Mouse (Mus musculus) forebrain, embryonic 13.5 days (tissue): ENCODE measurements around the gene Zc3h12d. TPM values are rescaled to one million over a fixed set of nuclear protein-coding genes. Genes with fewer than 3 reads are reported as not detected.

Experiments
- ATAC-seq: fragments of 200-750 bp; cut with Nextera tagmentation; 2 replicates; pipeline ENCODE4 v1.8.0; 2017
- H3K27ac ChIP-seq: fragments of 300-500 bp; sonication (generic); 2 replicates; pipeline ENCODE4 v1.5.1; 2015; ENCODE audit warnings: inconsistent platforms, mild to moderate bottlenecking, moderate library complexity
- H3K27me3 ChIP-seq: fragments of 300-500 bp; sonication (generic); 2 replicates; pipeline ENCODE4 v1.6.1; 2015; ENCODE audit warnings: mild to moderate bottlenecking, inconsistent platforms
- H3K36me3 ChIP-seq: fragments of 300-500 bp; sonication (generic); 2 replicates; pipeline ENCODE4 v1.6.1; 2015; ENCODE audit warnings: mild to moderate bottlenecking, inconsistent platforms; ENCODE audit not compliant: poor library complexity, severe bottlenecking
- H3K4me1 ChIP-seq: fragments of 300-500 bp; sonication (generic); 2 replicates; pipeline ENCODE4 v1.6.1; 2015; ENCODE audit warnings: inconsistent platforms
- H3K4me2 ChIP-seq: fragments of 300-500 bp; sonication (generic); 2 replicates; pipeline ENCODE4 v1.6.1; 2015; ENCODE audit warnings: inconsistent platforms, mild to moderate bottlenecking, moderate library complexity
- H3K4me3 ChIP-seq: fragments of 300-500 bp; sonication (generic); 2 replicates; pipeline ENCODE4 v1.5.1; 2015; ENCODE audit warnings: mild to moderate bottlenecking, inconsistent platforms
- H3K9ac ChIP-seq: fragments of 300-500 bp; sonication (generic); 2 replicates; pipeline ENCODE4 v1.6.1; 2015; ENCODE audit warnings: mild to moderate bottlenecking, inconsistent platforms
- H3K9me3 ChIP-seq: fragments of 300-500 bp; sonication (generic); replicated peaks from 2 replicates; pipeline ENCODE4 v1.6.1; 2016; ENCODE audit warnings: inconsistent platforms
- WGBS: fragments of 180-500 bp; shearing (Covaris S2); methylation state at CpG from one replicate; pipeline ENCODE4 v1.1.7; 2015; 5-methylcytosine and 5-hydroxymethylcytosine counted together
- polyA plus RNA-seq: library from polyadenylated mRNA; unstranded; fragments of >200 nt; fragmentation: Nextera tagmentation; extraction: Ambion mirVana; gene quantifications from 2 replicates; pipeline ENCODE4 v1.2.1, GENCODE M21; 2015

Gene Zc3h12d
- polyA plus RNA-seq, 1 experiment from 2014 or later, result not detected

- Histone ChIP-seq H3K36me3 (no peaks in the 10 kb centered on the region), H3K27me3 (no peaks in the 10 kb centered on the region), H3K4me3 (no peak overlapping the region), H3K9ac (no peak overlapping the region), H3K4me2 (no peak overlapping the region), H3K27ac (no peak overlapping the region), H3K9me3 (no peaks in the 10 kb centered on the region), H3K4me1 (no peaks in the 10 kb centered on the region)
- WGBS, result 82% methylated on average over 2 of the region's 2 CpGs
- no peak for ATAC-seq
Observed at GRCm38 (mm10) chr10:7840353-7840733, 8.1 kb downstream of the Zc3h12d start.

DNA sequence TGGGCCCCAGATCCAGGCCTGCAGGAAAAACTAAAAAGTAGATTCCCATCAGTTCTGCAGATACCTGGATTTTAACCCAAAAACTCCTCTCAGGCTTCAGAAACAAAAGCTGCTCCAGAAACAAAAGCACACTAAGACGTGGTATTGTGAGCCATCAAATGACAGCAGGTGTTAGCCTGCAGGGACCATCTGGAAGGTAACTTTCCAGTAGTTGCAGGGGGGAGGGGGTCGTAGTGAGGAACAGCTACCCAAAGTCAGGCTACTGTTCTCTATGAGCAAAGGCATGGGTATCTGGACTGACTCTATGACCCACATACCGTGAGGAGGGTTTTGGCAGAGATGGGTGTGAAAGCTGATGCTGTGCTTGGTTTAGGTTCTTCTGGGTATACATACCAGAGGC, 8.5 kb downstream of the Zc3h12d start:
- 50% methylated on average over 3 of the region's 3 CpGs for WGBS
- no peak for ATAC-seq
- Histone ChIP-seq H3K36me3 (no peaks in the 10 kb centered on the region), H3K27me3 (no peaks in the 10 kb centered on the region), H3K4me1 (no peaks in the 10 kb centered on the region), H3K27ac (no peak overlapping the region), H3K4me3 (no peak overlapping the region), H3K4me2 (no peak overlapping the region), H3K9ac (no peak overlapping the region), H3K9me3 (no peaks in the 10 kb centered on the region)

DNA sequence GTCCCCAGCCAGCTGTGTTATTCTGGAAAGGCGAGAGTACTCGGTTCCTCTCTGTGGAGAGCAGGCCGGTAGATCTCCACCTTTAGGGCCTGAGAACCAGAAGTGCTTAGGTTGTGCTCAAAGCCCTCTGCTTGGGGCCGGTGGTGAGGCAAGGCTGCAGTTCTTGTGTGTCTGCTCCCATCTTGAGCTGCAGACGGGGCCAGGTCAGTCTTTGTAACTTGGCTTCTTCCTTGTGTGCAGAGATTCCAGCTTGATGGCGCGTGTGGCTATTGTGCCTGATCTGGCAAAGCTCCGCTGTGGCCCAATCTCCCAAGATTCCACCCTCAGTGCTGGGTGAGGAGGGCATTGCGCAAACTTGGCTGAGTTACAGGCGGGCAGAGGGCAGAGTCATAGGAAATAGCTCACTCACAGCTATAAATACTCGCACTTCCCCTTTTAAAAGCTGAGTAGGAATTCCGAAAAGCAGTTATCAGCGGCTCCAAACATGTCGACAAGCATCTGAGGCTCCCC, 9.4 kb downstream of the Zc3h12d start:
- H3K27me3 ChIP-seq, result no peaks in the 10 kb centered on the region
- H3K9ac ChIP-seq, result no peak overlapping the region
- no peak overlapping the region for H3K4me3 ChIP-seq
- H3K9me3 ChIP-seq, result no peaks in the 10 kb centered on the region
- no peak overlapping the region for H3K4me2 ChIP-seq
- H3K4me1 ChIP-seq, result no peaks in the 10 kb centered on the region
- no peak for ATAC-seq
- WGBS, result 82% methylated on average over 14 of the region's 14 CpGs
- H3K27ac ChIP-seq, result no peak overlapping the region
- no peaks in the 10 kb centered on the region for H3K36me3 ChIP-seq

GRCm38 (mm10) chr10:7843181-7843580, 10.9 kb downstream of the Zc3h12d start:
- no peak overlapping the region for H3K4me3 ChIP-seq
- H3K36me3 ChIP-seq, result no peaks in the 10 kb centered on the region
- no peak for ATAC-seq
- no peak overlapping the region for H3K9ac ChIP-seq
- H3K9me3 ChIP-seq, result no peaks in the 10 kb centered on the region
- H3K27me3 ChIP-seq, result no peaks in the 10 kb centered on the region
- 91% methylated on average over 4 of the region's 4 CpGs for WGBS
- no peak overlapping the region for H3K4me2 ChIP-seq
- no peak overlapping the region for H3K27ac ChIP-seq
- H3K4me1 ChIP-seq, result no peaks in the 10 kb centered on the region

DNA sequence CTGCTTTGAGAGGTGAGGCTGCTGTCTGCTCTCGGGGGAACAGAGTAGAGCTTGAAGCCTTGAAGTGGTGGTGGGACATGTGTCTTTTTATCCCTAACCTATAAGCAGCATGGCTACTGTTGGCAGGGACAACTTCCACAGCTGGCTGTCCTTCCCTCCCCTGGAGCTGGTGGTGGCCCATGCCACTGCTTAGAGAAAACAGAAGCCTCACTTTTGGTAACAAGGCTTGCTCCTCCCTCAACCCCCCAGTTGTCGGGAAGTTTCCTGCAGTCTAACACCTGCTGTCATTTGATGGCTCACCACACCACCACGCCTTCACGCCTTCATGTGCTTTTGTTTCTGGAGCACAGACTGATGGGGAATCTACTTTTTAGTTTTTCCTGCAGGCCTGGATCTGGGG, 11.9 kb downstream of the Zc3h12d start:
- Histone ChIP-seq H3K4me2 (no peak overlapping the region), H3K4me1 (no peaks in the 10 kb centered on the region), H3K9me3 (no peaks in the 10 kb centered on the region), H3K27ac (no peak overlapping the region), H3K9ac (no peak overlapping the region), H3K4me3 (no peak overlapping the region), H3K36me3 (no peaks in the 10 kb centered on the region), H3K27me3 (no peaks in the 10 kb centered on the region)
- whole genome bisulfite sequencing, result 90% methylated on average over 4 of the region's 4 CpGs
- no peak for ATAC-seq

DNA sequence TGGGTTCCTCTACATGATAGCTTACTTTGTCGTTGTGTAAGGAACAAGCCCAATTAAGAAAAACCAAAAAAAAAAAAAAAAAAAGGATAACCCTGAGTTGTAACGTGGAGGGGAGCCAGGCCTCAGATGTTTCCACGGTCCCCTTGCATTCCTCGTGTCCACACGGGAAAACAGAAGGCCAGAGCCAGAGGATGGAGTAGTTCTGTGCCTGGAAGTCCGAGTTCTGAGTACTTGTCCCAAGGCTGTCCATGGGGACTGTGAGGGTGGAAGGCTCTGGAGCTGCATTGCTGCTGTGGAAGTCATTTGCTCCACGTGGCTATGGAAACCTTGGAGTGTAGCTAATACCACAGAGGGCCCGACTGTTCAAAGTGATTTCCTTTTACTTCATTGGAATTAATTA, 12.9 kb downstream of the Zc3h12d start:
- Histone ChIP-seq H3K9ac (no peak overlapping the region), H3K27me3 (no peaks in the 10 kb centered on the region), H3K4me2 (no peak overlapping the region), H3K4me3 (no peak overlapping the region), H3K27ac (no peak overlapping the region), H3K4me1 (no peaks in the 10 kb centered on the region), H3K36me3 (no peaks in the 10 kb centered on the region), H3K9me3 (no peaks in the 10 kb centered on the region)
- WGBS, result 71% methylated on average over 8 of the region's 8 CpGs
- no peak for ATAC-seq

DNA sequence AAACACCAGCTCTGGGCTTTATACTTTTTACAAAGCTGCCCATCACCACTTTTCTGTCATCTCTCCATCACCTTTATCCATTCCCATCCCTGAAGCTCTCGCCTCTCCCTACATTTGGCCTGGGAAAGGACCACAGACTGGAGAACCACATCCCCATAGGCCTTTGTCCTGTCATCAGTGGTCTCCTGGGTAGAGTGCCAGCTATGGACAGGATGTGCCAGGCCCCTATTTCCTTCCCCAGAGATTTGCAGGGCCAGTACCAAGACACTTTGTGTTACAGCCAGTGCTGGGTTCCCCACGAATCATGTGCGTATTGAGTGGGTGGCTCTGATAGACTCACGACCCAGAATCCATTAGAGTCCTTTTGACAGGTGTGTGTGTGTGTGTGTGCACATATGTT, 13.7 kb downstream of the Zc3h12d start:
- Histone ChIP-seq H3K4me2 (no peak overlapping the region), H3K4me3 (no peak overlapping the region), H3K4me1 (no peaks in the 10 kb centered on the region), H3K27ac (no peak overlapping the region), H3K36me3 (no peaks in the 10 kb centered on the region), H3K9ac (no peak overlapping the region), H3K9me3 (no peaks in the 10 kb centered on the region), H3K27me3 (no peaks in the 10 kb centered on the region)
- WGBS, result 89% methylated on average over 4 of the region's 4 CpGs
- ATAC-seq, result no peak

DNA sequence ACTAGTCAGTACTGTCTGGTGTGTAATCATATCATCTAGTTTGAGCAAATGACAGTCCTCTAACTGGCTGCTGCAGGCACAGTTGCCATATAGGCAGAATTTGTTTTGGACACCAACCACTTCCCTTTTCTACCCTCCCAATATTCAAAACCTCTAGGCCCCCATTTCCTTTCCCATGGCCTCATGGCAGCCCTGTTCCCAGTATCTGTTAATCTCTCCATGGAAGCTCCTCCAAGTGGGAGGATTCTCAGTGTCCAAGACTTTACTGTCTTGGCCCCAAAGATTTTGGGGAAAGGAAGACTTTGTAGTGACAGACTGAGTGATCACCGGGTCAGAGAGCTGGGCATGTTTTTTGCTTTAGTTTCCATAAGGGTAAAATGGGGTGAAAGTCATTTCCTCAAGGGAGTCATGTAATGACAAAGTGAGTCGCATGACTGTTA, 14.9 kb downstream of the Zc3h12d start:
- H3K27me3 ChIP-seq, result no peaks in the 10 kb centered on the region
- H3K4me2 ChIP-seq, result no peak overlapping the region
- H3K4me1 ChIP-seq, result no peaks in the 10 kb centered on the region
- no peak overlapping the region for H3K4me3 ChIP-seq
- ATAC-seq, result no peak
- no peaks in the 10 kb centered on the region for H3K36me3 ChIP-seq
- 78% methylated on average over 2 of the region's 2 CpGs for WGBS
- H3K9ac ChIP-seq, result no peak overlapping the region
- no peak overlapping the region for H3K27ac ChIP-seq
- H3K9me3 ChIP-seq, result no peaks in the 10 kb centered on the region

GRCm38 (mm10) chr10:7851891-7852290, 19.6 kb downstream of the Zc3h12d start:
- no peak for ATAC-seq
- 67% methylated on average over 3 of the region's 3 CpGs for WGBS
- Histone ChIP-seq H3K27ac (no peak overlapping the region), H3K27me3 (no peaks in the 10 kb centered on the region), H3K36me3 (no peaks in the 10 kb centered on the region), H3K9me3 (no peaks in the 10 kb centered on the region), H3K4me3 (no peak overlapping the region), H3K4me2 (no peak overlapping the region), H3K4me1 (no peaks in the 10 kb centered on the region), H3K9ac (no peak overlapping the region)

DNA sequence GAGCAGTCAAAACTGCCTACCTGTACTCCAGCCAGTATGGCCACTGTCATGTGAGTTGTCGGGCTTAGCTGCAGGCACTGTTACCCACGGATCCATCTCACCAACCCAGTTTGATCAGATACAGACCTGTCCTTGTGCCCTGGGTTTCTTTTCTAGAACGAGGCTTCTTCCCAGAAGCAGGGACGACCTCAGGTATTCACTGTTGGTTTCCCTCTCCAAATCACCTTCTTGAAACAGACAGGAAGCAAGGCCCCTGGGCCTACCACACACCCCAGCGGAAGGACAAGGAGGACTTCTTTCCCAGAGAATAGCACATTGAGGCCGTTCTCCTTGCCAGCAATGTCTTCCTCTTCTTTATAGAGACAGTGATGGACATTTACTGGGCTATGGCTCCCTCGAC, 28.2 kb downstream of the Zc3h12d start:
- Histone ChIP-seq H3K27me3 (no peaks in the 10 kb centered on the region), H3K4me2 (no peak overlapping the region), H3K27ac (no peak overlapping the region), H3K4me3 (no peak overlapping the region), H3K4me1 (no peaks in the 10 kb centered on the region), H3K9me3 (no peaks in the 10 kb centered on the region), H3K36me3 (no peaks in the 10 kb centered on the region), H3K9ac (no peak overlapping the region)
- ATAC-seq, result no peak
- WGBS, result 88% methylated on average over 7 of the region's 7 CpGs

DNA sequence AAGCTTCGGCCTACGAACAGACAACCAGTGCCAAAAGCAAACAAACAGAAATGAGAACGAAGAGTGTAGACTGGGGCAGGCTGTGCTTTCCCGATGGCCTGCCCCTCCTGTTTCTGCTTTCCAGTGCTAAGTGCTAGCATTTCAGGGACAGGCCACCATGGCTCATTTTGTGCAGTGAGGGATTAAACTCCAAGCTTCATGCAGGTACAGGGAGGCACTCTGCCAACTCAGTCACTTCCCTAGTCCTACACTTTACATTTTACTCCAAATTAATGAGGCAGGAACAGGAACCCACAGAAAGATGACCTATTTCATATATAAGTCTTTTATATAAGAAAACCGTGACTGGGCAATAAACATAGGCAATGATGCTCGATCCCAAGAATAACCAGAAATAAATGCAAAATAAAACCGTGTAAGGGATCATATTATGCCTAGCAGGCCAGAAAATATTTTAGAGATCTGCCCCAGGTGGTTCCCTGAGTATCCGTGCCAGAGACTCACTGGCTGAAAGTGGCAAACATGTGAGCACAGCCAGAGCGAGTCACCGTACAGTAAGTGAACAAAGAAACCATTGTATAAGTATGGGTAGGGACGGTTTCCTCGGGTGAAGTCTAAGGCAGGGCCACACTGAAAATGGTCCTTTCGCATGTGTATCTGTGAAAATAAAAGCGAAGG, 29.1 kb downstream of the Zc3h12d start:
- Histone ChIP-seq H3K9me3 (no peaks in the 10 kb centered on the region), H3K4me2 (no peak overlapping the region), H3K27ac (no peak overlapping the region), H3K4me3 (no peak overlapping the region), H3K9ac (no peak overlapping the region), H3K4me1 (no peaks in the 10 kb centered on the region), H3K36me3 (no peaks in the 10 kb centered on the region), H3K27me3 (peaks cover under 1% of the 10 kb centered on the region; the same call in 1 of the 2 replicates)
- WGBS, result 78% methylated on average over 14 of the region's 14 CpGs
- no peak for ATAC-seq

DNA sequence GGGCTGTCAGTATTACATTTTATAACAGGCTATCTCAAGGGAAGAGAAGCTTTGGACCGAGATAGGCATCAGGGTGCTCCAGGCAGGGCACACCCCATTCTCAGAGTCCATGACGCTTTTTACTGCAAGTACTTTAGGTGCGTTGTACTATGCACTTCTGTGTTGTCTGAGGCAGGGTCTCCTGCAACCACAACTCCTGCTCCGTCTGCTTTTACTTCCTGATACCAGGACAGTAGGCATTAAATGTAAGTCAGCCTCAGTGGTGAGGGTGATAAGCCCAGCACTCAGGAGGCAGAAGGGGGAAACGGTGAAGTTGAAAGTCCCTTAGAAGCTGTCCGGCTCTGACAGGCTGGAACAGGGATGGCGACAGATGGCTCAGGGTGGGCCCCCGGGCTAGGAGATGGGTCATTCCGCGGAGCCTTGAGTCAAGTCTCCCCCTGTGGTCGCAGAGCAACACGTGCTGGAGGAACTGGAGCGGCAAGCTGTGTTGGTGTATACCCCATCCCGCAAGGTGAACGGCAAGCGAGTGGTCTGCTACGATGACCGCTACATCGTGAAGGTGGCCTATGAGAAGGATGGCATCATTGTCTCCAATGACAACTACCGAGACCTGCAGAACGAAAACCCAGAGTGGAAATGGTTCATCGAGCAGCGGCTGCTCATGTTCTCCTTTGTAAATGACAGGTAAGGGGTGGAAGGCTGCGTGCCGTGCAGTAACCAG, 29.8 kb downstream of the Zc3h12d start:
- no peaks in the 10 kb centered on the region for H3K36me3 ChIP-seq
- H3K9ac ChIP-seq, result no peak overlapping the region
- H3K9me3 ChIP-seq, result no peaks in the 10 kb centered on the region
- peaks cover 2% of the 10 kb centered on the region for H3K4me1 ChIP-seq
- WGBS, result 93% methylated on average over 24 of the region's 25 CpGs
- H3K27me3 ChIP-seq, result peaks cover 8% of the 10 kb centered on the region
- H3K4me3 ChIP-seq, result no peak overlapping the region
- no peak overlapping the region for H3K27ac ChIP-seq
- ATAC-seq, result no peak
- no peak overlapping the region for H3K4me2 ChIP-seq
